Mouse (Mus musculus) induced T-regulatory cell, adult 2 months (primary cell): Measurements from ENCODE around the gene Gabpa.

ENCODE experiments used
- DNase-seq: peaks from one replicate; pipeline ENCODE4 v3.0.0-alpha.2; 2012; ENCODE audit warnings: low read depth

Gene Gabpa

GRCm38 (mm10) chr16:84864656-84865055 is 29.9 kb downstream of the Gabpa start:
- DNase-seq = peak; percentile 6

- DNase-seq = no peak
These were observed 39.1 kb downstream of the Gabpa start for GRCm38 (mm10) chr16:84873805-84874204.

GRCm38 (mm10) chr16:84875012-84875717 is 40.4 kb downstream of the Gabpa start:
- DNase-seq = no peak

GRCm38 (mm10) chr16:84875718-84876035 is 41.0 kb downstream of the Gabpa start:
- DNase-seq = no peak

- no peak for DNase-seq
These were observed 41.4 kb downstream of the Gabpa start for GRCm38 (mm10) chr16:84876082-84876481.

- peak; percentile 76 for DNase-seq
These were observed 44.4 kb downstream of the Gabpa start for GRCm38 (mm10) chr16:84879146-84879545.

GRCm38 (mm10) chr16:84881168-84881567 is 46.4 kb downstream of the Gabpa start:
- no peak for DNase-seq

- peak; percentile 4 for DNase-seq
These were observed 47.1 kb downstream of the Gabpa start for GRCm38 (mm10) chr16:84881754-84882321.

- DNase-seq = no peak
These were observed 49.8 kb downstream of the Gabpa start for GRCm38 (mm10) chr16:84884572-84884971.

GRCm38 (mm10) chr16:84902995-84903394 is 68.3 kb downstream of the Gabpa start:
- DNase-seq = no peak

- DNase-seq = no peak
These were observed 76.9 kb downstream of the Gabpa start for GRCm38 (mm10) chr16:84911477-84912165.
